ENCODE assay signal across 9 mouse cellular contexts in the genomic region with DNA sequence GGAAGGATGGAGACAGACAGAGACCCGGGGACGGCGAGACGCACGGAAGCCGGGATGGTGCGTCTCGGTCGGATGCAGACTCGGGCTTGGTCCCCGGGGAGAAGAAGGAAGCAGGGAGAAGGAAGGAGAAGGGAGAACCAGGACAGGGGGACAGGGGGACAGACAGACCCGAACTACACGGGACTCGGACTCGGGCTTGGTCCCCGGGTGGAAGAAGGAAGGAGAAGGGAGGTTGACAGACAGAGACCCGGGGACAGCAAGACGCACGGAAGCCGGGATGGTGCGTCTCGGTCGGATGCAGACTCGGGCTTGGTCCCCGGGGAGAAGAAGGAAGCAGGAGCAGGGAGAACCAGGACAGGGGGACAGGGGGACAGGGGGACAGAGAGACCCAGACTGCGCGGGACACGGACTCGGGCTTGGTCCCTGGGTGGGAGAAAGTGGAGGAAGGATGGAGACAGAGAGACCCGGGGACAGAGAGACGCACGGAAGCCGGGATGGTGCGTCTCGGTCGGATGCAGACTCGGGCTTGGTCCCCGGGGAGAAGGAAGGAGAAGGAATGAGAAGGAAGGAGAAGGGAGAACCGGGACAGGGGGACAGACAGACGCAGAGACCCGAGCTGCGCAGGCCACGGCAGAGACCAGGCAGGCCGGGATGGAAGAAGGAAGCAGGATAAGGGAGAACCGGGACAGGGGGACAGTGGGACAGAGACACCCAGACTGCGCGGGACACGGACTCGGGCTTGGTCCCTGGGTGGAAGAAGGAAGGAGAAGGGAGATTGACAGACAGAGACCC. TPM values are rescaled to one million over a fixed set of nuclear protein-coding genes. Genes with fewer than 3 reads are reported as not detected.
DNase-seq lines count a peak whose midpoint lies in the region; ATAC-seq and TF ChIP-seq lines count a peak whose summit lies in the region.
"Not testable (repeated sequence)": the region's sequence is repeated elsewhere in the genome, so short reads cannot be mapped to it uniquely, and the experiment has no call there.
"Had no signal": no experiment of that assay in that cellular context is flagged by ENCODE, and none has a peak within 500 bp of the region (broad histone marks: within the 10 kb centered on the region; RNA-seq: fewer than 3 reads in every experiment).

No protein-coding gene starts in this region.

- dilution Hi-C loops in CH12.LX (cut with MboI; ENCODE audit: extremely low pct_ligation_motif_present, extremely low pct_unique_long_range_greater_than_20kb, low sequenced_read_pairs) = not testable (repeated sequence)

- H3K36me3 ChIP-seq in CH12.LX (replicated peaks in 1 of 2; ENCODE audit: control insufficient read depth in 1 of 2, insufficient read depth in 1 of 2, low read length in 1 of 2) = peaks cover 18 to 34% of the 10 kb centered on the region in 2 experiments
- peaks cover 61% of the 10 kb centered on the region for H3K36me3 ChIP-seq in embryonic facial prominence, embryonic 14.5 days (ENCODE audit: control insufficient read depth, insufficient read depth, low read length)
- H3K36me3 ChIP-seq in heart, embryonic 10.5 days = peaks cover 52% of the 10 kb centered on the region
- peaks cover 57% of the 10 kb centered on the region for H3K36me3 ChIP-seq in kidney, embryonic 15.5 days
- H3K36me3 ChIP-seq in liver, embryonic 13.5 days = peaks cover 57% of the 10 kb centered on the region
- peaks cover 43% of the 10 kb centered on the region for H3K36me3 ChIP-seq in neural tube, embryonic 15.5 days

- TF ChIP-seq POLR2A in CH12.LX (IDR thresholded peaks at IDR 0.05; ENCODE audit: low read depth, low read length) = not testable (repeated sequence)

- H3K9ac ChIP-seq in CH12.LX (ENCODE audit: insufficient read depth, low read depth); embryonic facial prominence, embryonic 14.5 days (ENCODE audit: low read depth, low read length); kidney, embryonic 15.5 days; liver, embryonic 13.5 days; neural tube, embryonic 15.5 days (replicated peaks): not testable (repeated sequence)

- not testable (repeated sequence) for H3K4me1 ChIP-seq in CH12.LX (ENCODE audit: control insufficient read depth in 1 of 2, insufficient read depth in 2 of 2); embryonic facial prominence, embryonic 14.5 days (ENCODE audit: control insufficient read depth, insufficient read depth, low read length); heart, embryonic 10.5 days; kidney, embryonic 15.5 days; liver, embryonic 13.5 days (replicated peaks); neural tube, embryonic 15.5 days

- not testable (repeated sequence) for H3K27ac ChIP-seq in CH12.LX (ENCODE audit: insufficient read depth, low read depth); embryonic facial prominence, embryonic 14.5 days (replicated peaks; ENCODE audit: low read depth, low read length); heart, embryonic 10.5 days; liver, embryonic 13.5 days; neural tube, embryonic 15.5 days (replicated peaks)
- H3K27ac ChIP-seq in kidney, embryonic 15.5 days = 0 out of 2 replicates have a peak overlapping the region, but pooled peaks have one; percentile 6

- not testable (repeated sequence) for H3K4me3 ChIP-seq in CH12.LX (replicated peaks in 1 of 3; ENCODE audit: low read depth in 2 of 3, low read length in 2 of 3, poor library complexity in 1 of 3); embryonic facial prominence, embryonic 14.5 days (ENCODE audit: low read depth, low read length); heart, embryonic 10.5 days; kidney, embryonic 15.5 days (replicated peaks); liver, embryonic 13.5 days (replicated peaks); neural tube, embryonic 15.5 days (replicated peaks)

- H3K4me2 ChIP-seq in CH12.LX (ENCODE audit: insufficient read depth, low read depth, poor library complexity, severe bottlenecking); embryonic facial prominence, embryonic 14.5 days (ENCODE audit: low read depth, low read length); kidney, embryonic 15.5 days; liver, embryonic 13.5 days; neural tube, embryonic 15.5 days: not testable (repeated sequence)

- not testable (repeated sequence) for TF ChIP-seq CTCF in CH12.LX (conservative IDR thresholded peaks at IDR 0.05 in 1 of 2, IDR thresholded peaks at IDR 0.05 in 1 of 2; ENCODE audit: low read depth in 2 of 2, low read length in 2 of 2)

- not testable (repeated sequence) for H3K79me2 ChIP-seq in CH12.LX (replicated peaks; ENCODE audit: control insufficient read depth, extremely low read depth, insufficient read depth, poor library complexity, severe bottlenecking)

- not testable (repeated sequence) for TF ChIP-seq RAD21 in CH12.LX (IDR thresholded peaks at IDR 0.05; ENCODE audit: low read depth, low read length)

- not testable (repeated sequence) for H3K27me3 ChIP-seq in CH12.LX (replicated peaks); embryonic facial prominence, embryonic 14.5 days (replicated peaks; ENCODE audit: control insufficient read depth, insufficient read depth, low read length); heart, embryonic 10.5 days (ENCODE audit: insufficient read depth, poor library complexity, severe bottlenecking); kidney, embryonic 15.5 days; liver, embryonic 13.5 days; neural tube, embryonic 15.5 days (replicated peaks)

- in situ Hi-C loops in CH12.LX (cut with MboI; ENCODE audit: low pct_ligation_motif_present, low pct_unique_long_range_greater_than_20kb, low sequenced_read_pairs) = not testable (repeated sequence)

- peaks cover 38% of the 10 kb centered on the region for H3K9me3 ChIP-seq in CH12.LX (replicated peaks; ENCODE audit: low read length)
- peaks cover 65% of the 10 kb centered on the region for H3K9me3 ChIP-seq in embryonic facial prominence, embryonic 14.5 days (ENCODE audit: control insufficient read depth, low read length)
- peaks cover 52% of the 10 kb centered on the region for H3K9me3 ChIP-seq in heart, embryonic 10.5 days
- H3K9me3 ChIP-seq in kidney, embryonic 15.5 days (replicated peaks) = peaks cover 51% of the 10 kb centered on the region
- peaks cover 59% of the 10 kb centered on the region for H3K9me3 ChIP-seq in liver, embryonic 13.5 days (replicated peaks)
- H3K9me3 ChIP-seq in neural tube, embryonic 15.5 days (replicated peaks) = peaks cover 43% of the 10 kb centered on the region

- DNase-seq in CH12.LX (ENCODE audit: extremely low read depth) = peak; percentile 86
- peak; percentile 48 for DNase-seq in cerebellum, adult 11-12 months
- peak; percentile 81 for DNase-seq in embryonic facial prominence, embryonic 14.5 days (ENCODE audit: low spot score)
- DNase-seq in heart, embryonic 10.5 days (ENCODE audit: low spot score) = peak; percentile 81
- DNase-seq in liver, embryonic 13.5 days = not testable (repeated sequence)
- peak; percentile 3 to 9 for DNase-seq in thymus, postnatal 10 days (ENCODE audit: low spot score in 2 of 2)

- not testable (repeated sequence) for TF ChIP-seq EP300 in CH12.LX (IDR thresholded peaks at IDR 0.05; ENCODE audit: low read length)

- WGBS in embryonic facial prominence, embryonic 14.5 days = 93% methylated on average over 49 of the region's 49 CpGs
- 85% methylated on average over 49 of the region's 49 CpGs for WGBS in heart, embryonic 10.5 days
- 86% methylated on average over 49 of the region's 49 CpGs for WGBS in kidney, embryonic 15.5 days
- WGBS in liver, embryonic 13.5 days (ENCODE audit: insufficient replicate concordance) = 82% methylated on average over 49 of the region's 49 CpGs
- WGBS in neural tube, embryonic 15.5 days = 86% methylated on average over 49 of the region's 49 CpGs

- ATAC-seq in embryonic facial prominence, embryonic 14.5 days (ENCODE audit: low read depth) = not testable (repeated sequence)
- ATAC-seq in kidney, embryonic 15.5 days (replicated peaks; ENCODE audit: low FRiP score) = 0 out of 2 replicates have a peak, but pooled peaks have one; percentile 10
- peak; percentile 12 for ATAC-seq in liver, embryonic 13.5 days (ENCODE audit: low read depth)
- peak; percentile 19; the same call in 1 of the 2 replicates for ATAC-seq in neural tube, embryonic 15.5 days (ENCODE audit: low FRiP score)

RNA-seq across cellular contexts. Expression of a gene that starts 12.2 kb away (rescaled TPM):
- total RNA-seq in CH12.LX (2012; rRNA removed) (not detected in 2 replicates), CH12.LX (2014; rRNA removed) (not detected in 2 replicates)
- not detected in 2 replicates for polyA plus RNA-seq in CH12.LX (2012; ENCODE audit: insufficient read length, low read depth)
- polyA plus RNA-seq in embryonic facial prominence, embryonic 14.5 days (2014; fragmentation: Nextera tagmentation; extraction: Ambion mirVana) = not detected in 2 replicates
- not detected in 2 replicates for polyA plus RNA-seq in heart, embryonic 10.5 days (2016; fragmentation: Nextera tagmentation; extraction: Ambion mirVana)
- polyA plus RNA-seq in kidney, embryonic 15.5 days (2015; fragmentation: Nextera tagmentation; extraction: Ambion mirVana) = not detected in 2 replicates
- polyA plus RNA-seq in liver, embryonic 13.5 days (2015; fragmentation: Nextera tagmentation; extraction: Ambion mirVana) = not detected in 2 replicates
- polyA plus RNA-seq in neural tube, embryonic 15.5 days (2015; fragmentation: Nextera tagmentation; extraction: Ambion mirVana) = not detected in 2 replicates
- polyA plus RNA-seq: erythroblast, embryonic 14.5 days had no signal

RNA-seq across cellular contexts. Expression of a gene that starts 42.1 kb away (rescaled TPM):
- total RNA-seq in CH12.LX (2012; rRNA removed) (not detected in 2 replicates), CH12.LX (2014; rRNA removed) (not detected in 2 replicates)
- not detected in 2 replicates for polyA plus RNA-seq in CH12.LX (2012; ENCODE audit: insufficient read length, low read depth)
- polyA plus RNA-seq in embryonic facial prominence, embryonic 14.5 days (2014; fragmentation: Nextera tagmentation; extraction: Ambion mirVana) = not detected in 2 replicates
- polyA plus RNA-seq in heart, embryonic 10.5 days (2016; fragmentation: Nextera tagmentation; extraction: Ambion mirVana) = not detected in 2 replicates
- polyA plus RNA-seq in kidney, embryonic 15.5 days (2015; fragmentation: Nextera tagmentation; extraction: Ambion mirVana) = not detected in 2 replicates
- polyA plus RNA-seq in liver, embryonic 13.5 days (2015; fragmentation: Nextera tagmentation; extraction: Ambion mirVana) = not detected in 2 replicates
- not detected in 2 replicates for polyA plus RNA-seq in neural tube, embryonic 15.5 days (2015; fragmentation: Nextera tagmentation; extraction: Ambion mirVana)
- polyA plus RNA-seq: erythroblast, embryonic 14.5 days had no signal
